Mouse (Mus musculus): ENCODE results near the gene Trp53i11. TPM values are rescaled to one million over a fixed set of nuclear protein-coding genes. Genes with fewer than 3 reads are reported as not detected.

The Trp53i11 gene
- total and polyA plus RNA-seq, 3 experiments = not detected

DNA sequence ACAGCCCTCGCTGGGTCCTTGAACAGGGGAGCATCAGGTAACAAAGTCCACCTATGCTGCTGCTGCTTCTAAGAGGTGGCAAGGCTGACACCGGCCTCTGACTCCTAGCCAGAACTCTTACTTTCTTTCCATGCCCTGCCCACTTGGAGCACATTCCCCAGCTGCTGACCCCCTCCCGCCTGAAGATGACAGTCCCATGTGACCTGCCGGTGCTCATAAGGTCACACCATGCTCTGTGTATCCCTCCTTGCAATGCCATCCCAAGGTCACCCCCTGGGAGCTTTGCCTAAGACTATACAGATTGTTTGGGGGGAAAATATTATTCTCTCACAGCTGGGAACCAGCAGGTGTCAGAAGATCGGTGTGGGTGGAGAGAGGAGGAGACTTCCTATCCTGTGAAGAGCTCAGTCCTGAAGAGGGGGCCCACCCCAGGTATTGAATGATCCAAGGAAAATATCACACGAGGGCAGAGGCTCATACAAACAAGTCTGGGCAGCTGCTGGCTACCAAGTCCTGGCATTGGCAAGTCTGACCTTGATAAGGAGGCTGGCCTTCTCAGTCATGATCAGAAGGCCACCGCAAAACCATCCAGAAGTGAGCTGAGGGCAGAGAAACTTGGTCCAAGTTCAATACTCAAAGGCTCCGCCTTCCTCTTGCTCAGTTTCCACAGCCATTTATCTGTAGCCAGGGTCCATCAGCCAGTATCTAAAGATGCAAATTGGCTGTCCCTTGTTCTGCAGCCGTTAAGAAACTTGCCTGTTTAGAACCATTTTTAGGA is 36.5 kb upstream of the Trp53i11 start:
- no peaks in the 10 kb centered on the region for H3K9me3 ChIP-seq (replicated peaks; ENCODE audit: insufficient read depth, low read length)
- no peak overlapping the region for H3K9ac ChIP-seq (ENCODE audit: control insufficient read depth, low read depth, low read length, poor library complexity, severe bottlenecking)
- peaks cover 0 to 6% of the 10 kb centered on the region in 2 experiments; a peak in 1 of 4 replicates for H3K4me1 ChIP-seq (ENCODE audit: control insufficient read depth in 1 of 2, insufficient read depth in 2 of 2, low read length in 2 of 2)
- no peak for DNase-seq (ENCODE audit: low read depth, low spot score)
- no peaks in the 10 kb centered on the region for H3K36me3 ChIP-seq (ENCODE audit: control insufficient read depth in 1 of 2, insufficient read depth in 2 of 2, low read length in 2 of 2)
- TF ChIP-seq RAD21 (IDR thresholded peaks at IDR 0.05; ENCODE audit: low read depth, low read length) (no peak), E2F4 (IDR thresholded peaks at IDR 0.05; ENCODE audit: borderline replicate concordance, low read depth, low read length) (no peak), SMC3 (IDR thresholded peaks at IDR 0.05; ENCODE audit: low read depth, low read length) (no peak)
- no peaks in the 10 kb centered on the region for H3K79me2 ChIP-seq (ENCODE audit: control insufficient read depth, insufficient read depth, low read length, poor library complexity)
- no peak overlapping the region for H3K27ac ChIP-seq (ENCODE audit: control insufficient read depth, low read depth, low read length)
- H3K4me3 ChIP-seq (ENCODE audit: control insufficient read depth in 1 of 2, insufficient read depth in 1 of 2, low read depth in 2 of 2, low read length in 2 of 2) = no peak overlapping the region
- H3K27me3 ChIP-seq (ENCODE audit: control insufficient read depth in 1 of 2, insufficient read depth in 2 of 2, low read length in 2 of 2) = peaks cover 3 to 12% of the 10 kb centered on the region in 2 experiments

DNA sequence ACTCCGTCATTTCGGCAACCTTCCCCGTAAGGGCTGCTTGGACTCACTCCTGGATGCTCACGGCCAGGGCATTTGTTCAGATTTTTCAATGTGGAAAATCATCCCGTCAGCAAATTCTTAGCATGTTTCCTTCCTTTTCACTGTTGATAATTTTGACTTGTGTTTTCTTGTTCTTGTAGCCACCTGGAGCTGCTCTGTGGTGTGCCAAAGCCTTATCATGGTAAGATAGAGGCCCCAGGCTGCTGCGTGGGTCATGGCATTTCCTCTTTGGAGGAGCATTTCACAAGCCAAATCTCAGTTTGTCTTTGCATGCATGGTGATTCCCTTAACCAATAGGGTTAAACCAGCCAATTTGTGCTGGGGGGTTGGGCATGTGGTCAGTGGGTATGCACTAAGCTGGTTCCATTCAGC is 35.2 kb upstream of the Trp53i11 start:
- Histone ChIP-seq H3K79me2 (ENCODE audit: control insufficient read depth, insufficient read depth, low read length, poor library complexity) (no peaks in the 10 kb centered on the region), H3K9me3 (replicated peaks; ENCODE audit: insufficient read depth, low read length) (no peaks in the 10 kb centered on the region), H3K36me3 (ENCODE audit: control insufficient read depth in 1 of 2, insufficient read depth in 2 of 2, low read length in 2 of 2) (no peaks in the 10 kb centered on the region), H3K9ac (ENCODE audit: control insufficient read depth, low read depth, low read length, poor library complexity, severe bottlenecking) (no peak overlapping the region), H3K4me3 (ENCODE audit: control insufficient read depth in 1 of 2, insufficient read depth in 1 of 2, low read depth in 2 of 2, low read length in 2 of 2) (no peak overlapping the region), H3K4me1 (ENCODE audit: control insufficient read depth in 1 of 2, insufficient read depth in 2 of 2, low read length in 2 of 2) (peaks cover 0 to 6% of the 10 kb centered on the region in 2 experiments; a peak in 1 of 4 replicates), H3K27ac (ENCODE audit: control insufficient read depth, low read depth, low read length) (no peak overlapping the region), H3K27me3 (ENCODE audit: control insufficient read depth in 1 of 2, insufficient read depth in 2 of 2, low read length in 2 of 2) (peaks cover 4 to 5% of the 10 kb centered on the region in 2 experiments)
- DNase-seq (ENCODE audit: low read depth, low spot score) = peak; percentile 43
- TF ChIP-seq USF1 (IDR thresholded peaks at IDR 0.05; ENCODE audit: low read depth, low read length) (no peak), ZMIZ1 (IDR thresholded peaks at IDR 0.05; ENCODE audit: low read depth, low read length) (no peak), RAD21 (IDR thresholded peaks at IDR 0.05; ENCODE audit: low read depth, low read length) (no peak), RCOR1 (IDR thresholded peaks at IDR 0.05; ENCODE audit: low read depth, low read length) (peak; percentile 97), POLR2AphosphoS2 (IDR thresholded peaks at IDR 0.05; ENCODE audit: low read length) (no peak), ETS1 (IDR thresholded peaks at IDR 0.05; ENCODE audit: low read depth, low read length) (peak; percentile 75), POLR2AphosphoS5 (IDR thresholded peaks at IDR 0.05; ENCODE audit: borderline replicate concordance, low read depth, low read length) (no peak), ZNF384 (IDR thresholded peaks at IDR 0.05; ENCODE audit: low read depth, low read length) (no peak), KAT2A (conservative IDR thresholded peaks at IDR 0.05; ENCODE audit: low read depth, low read length) (no peak), CTCF (IDR thresholded peaks at IDR 0.05 in 2 of 3, conservative IDR thresholded peaks at IDR 0.05 in 1 of 3; ENCODE audit: control insufficient read depth in 1 of 3, insufficient read depth in 1 of 3, low read depth in 2 of 3, low read length in 3 of 3, poor library complexity in 1 of 3, severe bottlenecking in 1 of 3) (no peak), MEF2A (IDR thresholded peaks at IDR 0.05; ENCODE audit: extremely low read depth, insufficient replicate concordance, low read depth, low read length, poor library complexity, severe bottlenecking) (no peak), GATA1 (IDR thresholded peaks at IDR 0.05; ENCODE audit: low read depth, low read length) (peak; percentile 64), ELF1 (IDR thresholded peaks at IDR 0.05; ENCODE audit: low read depth, low read length) (no peak), TAL1 (IDR thresholded peaks at IDR 0.05; ENCODE audit: low read length) (no peak), SMC3 (IDR thresholded peaks at IDR 0.05; ENCODE audit: low read depth, low read length) (no peak), MAFK (IDR thresholded peaks at IDR 0.05; ENCODE audit: borderline replicate concordance, low read depth, low read length) (peak; percentile 82; the same call in 1 of the 2 replicates), MXI1 (IDR thresholded peaks at IDR 0.05; ENCODE audit: low read depth, low read length) (no peak), ZC3H11A (IDR thresholded peaks at IDR 0.05; ENCODE audit: low read depth, low read length) (no peak), USF2 (IDR thresholded peaks at IDR 0.05; ENCODE audit: borderline replicate concordance in 1 of 2, insufficient read depth in 1 of 2, low read depth in 1 of 2, low read length in 2 of 2) (no peak), EP300 (IDR thresholded peaks at IDR 0.05; ENCODE audit: low read depth in 1 of 2, low read length in 2 of 2) (peak; percentile 63 to 79), CHD1 (IDR thresholded peaks at IDR 0.05; ENCODE audit: low read depth, low read length) (no peak), MAZ (IDR thresholded peaks at IDR 0.05; ENCODE audit: low read depth, low read length) (no peak), MAX (IDR thresholded peaks at IDR 0.05; ENCODE audit: low read length) (no peak), CHD2 (IDR thresholded peaks at IDR 0.05; ENCODE audit: low read length) (no peak), BHLHE40 (IDR thresholded peaks at IDR 0.05; ENCODE audit: borderline replicate concordance, low read depth, low read length) (peak; percentile 65; the same call in 1 of the 2 replicates), MYB (IDR thresholded peaks at IDR 0.05; ENCODE audit: low read depth, low read length) (0 out of 2 replicates have a peak, but pooled peaks have one; percentile 12), POLR2A (IDR thresholded peaks at IDR 0.05; ENCODE audit: control insufficient read depth in 1 of 2, insufficient read depth in 1 of 2, low read depth in 1 of 2, low read length in 2 of 2, poor library complexity in 1 of 2) (no peak), HCFC1 (IDR thresholded peaks at IDR 0.05; ENCODE audit: low read depth, low read length) (no peak), NRF1 (IDR thresholded peaks at IDR 0.05; ENCODE audit: insufficient read depth, low read depth, low read length, poor library complexity, severe bottlenecking) (no peak)
